ENCODE assay signal across 11 mouse cellular contexts in genomic region chr13:63548571-63548970, GRCm38 (mm10). TPM values are rescaled to one million over a fixed set of nuclear protein-coding genes. Genes with fewer than 3 reads are reported as not detected.
A peak's percentile ranks its signal among the peaks of the same experiment; 100 is the strongest.
DNase-seq lines count a peak whose midpoint lies in the region; ATAC-seq and TF ChIP-seq lines count a peak whose summit lies in the region.
"Had no signal": no experiment of that assay in that cellular context is flagged by ENCODE, and none has a peak within 500 bp of the region (broad histone marks: within the 10 kb centered on the region; RNA-seq: fewer than 3 reads in every experiment).

No protein-coding gene starts in this region.

- no peaks in the 10 kb centered on the region for H3K27me3 ChIP-seq in heart, embryonic 16.5 days (ENCODE audit: control insufficient read depth, insufficient read depth, low read length)
- peaks cover 2% of the 10 kb centered on the region; the same call in 1 of the 2 replicates for H3K27me3 ChIP-seq in midbrain, embryonic 13.5 days
- H3K27me3 ChIP-seq in midbrain, embryonic 10.5 days (ENCODE audit: low read depth, poor library complexity, severe bottlenecking) = no peaks in the 10 kb centered on the region
- H3K27me3 ChIP-seq in stomach, postnatal 0 days (ENCODE audit: control insufficient read depth, insufficient read depth, low read length) = no peaks in the 10 kb centered on the region

- WGBS in heart, embryonic 16.5 days = 38% methylated on average over 4 of the region's 4 CpGs
- WGBS in midbrain, embryonic 13.5 days = 85% methylated on average over 4 of the region's 4 CpGs
- WGBS in midbrain, embryonic 10.5 days = 93% methylated on average over 4 of the region's 4 CpGs
- WGBS in stomach, postnatal 0 days = 42% methylated on average over 4 of the region's 4 CpGs

- H3K4me1 ChIP-seq in heart, embryonic 16.5 days (ENCODE audit: control insufficient read depth, insufficient read depth, low read length) = peaks cover 36% of the 10 kb centered on the region
- peaks cover 78% of the 10 kb centered on the region for H3K4me1 ChIP-seq in midbrain, embryonic 13.5 days (replicated peaks)
- H3K4me1 ChIP-seq in midbrain, embryonic 10.5 days = peaks cover 87% of the 10 kb centered on the region
- H3K4me1 ChIP-seq in stomach, postnatal 0 days (replicated peaks; ENCODE audit: control insufficient read depth, insufficient read depth) = 0 out of 2 replicates have a peak, but pooled peaks cover 4% of the 10 kb centered on the region

- DNase-seq in heart, postnatal 14 days = no peak
- no peak for DNase-seq in midbrain, embryonic 10.5 days (ENCODE audit: low spot score)
- DNase-seq in induced T-regulatory cell, adult 2 months (ENCODE audit: low read depth) = peak; percentile 24
- DNase-seq in stomach, postnatal 0 days (ENCODE audit: low spot score) = no peak
- no peak for DNase-seq in thymus, postnatal 25 days
- DNase-seq in kidney, adult 9 months = no peak
- DNase-seq: kidney, adult 8-10 months had no signal

- H3K27ac ChIP-seq in heart, embryonic 16.5 days (ENCODE audit: low read length) = peak overlapping the region; percentile 37; the same call in 1 of the 2 replicates
- H3K27ac ChIP-seq in midbrain, embryonic 13.5 days = peak overlapping the region; percentile 36; the same call in 1 of the 2 replicates
- no peak overlapping the region for H3K27ac ChIP-seq in midbrain, embryonic 10.5 days (replicated peaks)
- H3K27ac ChIP-seq in stomach, postnatal 0 days (replicated peaks) = peak overlapping the region; percentile 45; the same call in 1 of the 2 replicates

- no peak overlapping the region for H3K4me2 ChIP-seq in heart, embryonic 16.5 days (ENCODE audit: low read depth, low read length)
- no peak overlapping the region for H3K4me2 ChIP-seq in midbrain, embryonic 13.5 days (replicated peaks)
- peak overlapping the region; percentile 3; the same call in 1 of the 2 replicates for H3K4me2 ChIP-seq in stomach, postnatal 0 days (replicated peaks; ENCODE audit: low read depth)

- intact Hi-C loops in heart, postnatal 14 days (cut with DNase I) = no loop called here

- H3K4me3 ChIP-seq in heart, embryonic 16.5 days (ENCODE audit: low read length) = no peak overlapping the region
- no peak overlapping the region for H3K4me3 ChIP-seq in midbrain, embryonic 13.5 days (replicated peaks)
- no peak overlapping the region for H3K4me3 ChIP-seq in midbrain, embryonic 10.5 days
- no peak overlapping the region for H3K4me3 ChIP-seq in stomach, postnatal 0 days (ENCODE audit: low read depth, low read length)

- no peaks in the 10 kb centered on the region for H3K9me3 ChIP-seq in heart, embryonic 16.5 days (replicated peaks; ENCODE audit: control insufficient read depth, low read length)
- no peaks in the 10 kb centered on the region for H3K9me3 ChIP-seq in midbrain, embryonic 13.5 days
- H3K9me3 ChIP-seq in midbrain, embryonic 10.5 days (replicated peaks) = no peaks in the 10 kb centered on the region
- H3K9me3 ChIP-seq in stomach, postnatal 0 days (ENCODE audit: control insufficient read depth, low read length) = no peaks in the 10 kb centered on the region

- H3K36me3 ChIP-seq in heart, embryonic 16.5 days (ENCODE audit: control insufficient read depth, insufficient read depth) = peaks cover 1% of the 10 kb centered on the region; the same call in 1 of the 2 replicates
- peaks cover 4% of the 10 kb centered on the region for H3K36me3 ChIP-seq in midbrain, embryonic 13.5 days
- peaks cover 87% of the 10 kb centered on the region for H3K36me3 ChIP-seq in midbrain, embryonic 10.5 days
- no peaks in the 10 kb centered on the region for H3K36me3 ChIP-seq in stomach, postnatal 0 days (ENCODE audit: control insufficient read depth, insufficient read depth, low read length)

- TF ChIP-seq CTCF in stomach, postnatal 0 days (IDR thresholded peaks at IDR 0.05; ENCODE audit: low read depth) = no peak

- H3K9ac ChIP-seq in heart, embryonic 16.5 days (ENCODE audit: low read length) = no peak overlapping the region
- H3K9ac ChIP-seq in midbrain, embryonic 13.5 days (replicated peaks) = no peak overlapping the region
- H3K9ac ChIP-seq in stomach, postnatal 0 days (ENCODE audit: low read length) = no peak overlapping the region

- TF ChIP-seq EP300 in stomach, postnatal 0 days (optimal IDR thresholded peaks at IDR 0.05) = no peak

- ATAC-seq in heart, embryonic 16.5 days (replicated peaks; ENCODE audit: extremely low read depth, insufficient read depth, low FRiP score) = no peak
- ATAC-seq in midbrain, embryonic 13.5 days = no peak
- 0 out of 2 replicates have a peak, but pooled peaks have one; percentile 29 for ATAC-seq in stomach, postnatal 0 days (ENCODE audit: low FRiP score, low TSS enrichment)
- ATAC-seq: activated CD4-positive, CD25-positive, alpha-beta regulatory T cell, adult 4 months; forebrain, embryonic 14.5 days had no signal

RNA-seq across cellular contexts. Expression of gene Ptch1, which starts 24.8 kb away (rescaled TPM):
- 5.6 and 7.9 TPM in 2 replicates for polyA plus RNA-seq in heart, embryonic 16.5 days (2015; fragmentation: Nextera tagmentation; extraction: Ambion mirVana)
- total RNA-seq in heart, postnatal 14 days (2021) = 10 to 100 TPM; 12.0 to 16.1 TPM
- 16.0 and 17.8 TPM in 2 replicates for polyA plus RNA-seq in midbrain, embryonic 13.5 days (2015; fragmentation: Nextera tagmentation; extraction: Ambion mirVana)
- polyA plus RNA-seq in midbrain, embryonic 10.5 days (2016; fragmentation: Nextera tagmentation; extraction: Ambion mirVana) = 30.9 and 31.6 TPM in 2 replicates
- 8.4 and 8.5 TPM in 2 replicates for polyA plus RNA-seq in stomach, postnatal 0 days (2015; fragmentation: Nextera tagmentation; extraction: Ambion mirVana)

RNA-seq across cellular contexts. Expression of gene Fancc, which starts 51.5 kb away (rescaled TPM):
- polyA plus RNA-seq in heart, embryonic 16.5 days (2015; fragmentation: Nextera tagmentation; extraction: Ambion mirVana) = 16.6 and 17.2 TPM in 2 replicates
- total RNA-seq in heart, postnatal 14 days (2021) = 1 to 10 TPM; 5.0 to 6.9 TPM
- 17.6 and 19.7 TPM in 2 replicates for polyA plus RNA-seq in midbrain, embryonic 13.5 days (2015; fragmentation: Nextera tagmentation; extraction: Ambion mirVana)
- 26.7 and 28.3 TPM in 2 replicates for polyA plus RNA-seq in midbrain, embryonic 10.5 days (2016; fragmentation: Nextera tagmentation; extraction: Ambion mirVana)
- polyA plus RNA-seq in stomach, postnatal 0 days (2015; fragmentation: Nextera tagmentation; extraction: Ambion mirVana) = 9.3 TPM in 2 replicates
